Mouse (Mus musculus) limb, embryonic 15.5 days (tissue): ENCODE measurements around the gene Hnrnpf. TPM values are rescaled to one million over a fixed set of nuclear protein-coding genes. Genes with fewer than 3 reads are reported as not detected.

Experiments
- ATAC-seq: fragments of 200-750 bp; cut with Nextera tagmentation; 2 replicates; pipeline ENCODE4 v1.8.0; 2017; ENCODE audit warnings: low read depth, moderate TSS enrichment; ENCODE audit not compliant: insufficient number of reproducible peaks, low FRiP score, low TSS enrichment
- H3K27ac ChIP-seq: fragments of 300-500 bp; sonication (generic); 2 replicates; pipeline ENCODE4 v1.5.1; 2015; ENCODE audit warnings: moderate library complexity, mild to moderate bottlenecking, inconsistent platforms
- H3K27me3 ChIP-seq: fragments of 300-500 bp; sonication (generic); 2 replicates; pipeline ENCODE4 v1.6.1; 2015; ENCODE audit warnings: inconsistent platforms
- H3K36me3 ChIP-seq: fragments of 300-500 bp; sonication (generic); 2 replicates; pipeline ENCODE4 v1.6.1; 2015; ENCODE audit warnings: inconsistent platforms
- H3K4me1 ChIP-seq: fragments of 300-500 bp; sonication (generic); 2 replicates; pipeline ENCODE4 v1.6.1; 2015; ENCODE audit warnings: inconsistent platforms
- H3K4me2 ChIP-seq: fragments of 300-500 bp; sonication (generic); 2 replicates; pipeline ENCODE4 v1.6.1; 2015; ENCODE audit warnings: mild to moderate bottlenecking, inconsistent platforms
- H3K4me3 ChIP-seq: fragments of 300-500 bp; sonication (generic); 2 replicates; pipeline ENCODE4 v1.5.1; 2015; ENCODE audit warnings: mild to moderate bottlenecking, inconsistent platforms
- H3K9ac ChIP-seq: fragments of 300-500 bp; sonication (generic); 2 replicates; pipeline ENCODE4 v1.6.1; 2015; ENCODE audit warnings: inconsistent platforms
- H3K9me3 ChIP-seq: fragments of 300-500 bp; sonication (generic); 2 replicates; pipeline ENCODE4 v1.6.1; 2016; ENCODE audit warnings: inconsistent platforms
- WGBS: fragments of 180-500 bp; shearing (Covaris S2); methylation state at CpG from one replicate; pipeline ENCODE4 v1.1.7; 2015; 5-methylcytosine and 5-hydroxymethylcytosine counted together
- microRNA-seq: library from miRNA; unstranded; fragments of <30 nt; microRNA quantifications from one replicate; pipeline ENCODE4, GENCODE M21; 2016
- polyA plus RNA-seq: library from polyadenylated mRNA; unstranded; fragments of >200 nt; fragmentation: Nextera tagmentation; extraction: Ambion mirVana; gene quantifications from 2 replicates; pipeline ENCODE4 v1.2.1, GENCODE M21; 2015

Gene Hnrnpf
- polyA plus RNA-seq, 1 experiment from 2014 or later, result 627 TPM

DNA sequence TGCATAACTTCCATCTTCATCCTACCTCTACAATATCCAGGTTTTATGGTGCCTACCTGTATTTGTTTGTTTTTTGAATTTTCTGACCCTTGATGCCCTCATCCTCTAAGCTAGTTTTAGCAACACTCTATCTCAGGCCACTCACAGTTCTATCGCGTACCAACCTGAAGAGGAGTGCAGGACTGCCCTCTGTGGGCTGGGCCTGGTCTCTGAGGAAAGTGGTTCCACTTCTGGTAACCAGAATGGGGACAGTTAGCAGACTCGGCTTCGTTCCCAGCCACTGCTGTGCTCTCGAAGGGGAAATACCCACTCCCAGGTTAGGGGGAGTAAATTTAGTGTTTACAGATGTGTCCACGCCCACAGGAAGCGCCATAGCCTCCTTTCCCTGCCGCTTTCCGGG, 66.6 kb downstream of the Hnrnpf start:
- H3K4me1 ChIP-seq, result 0 out of 2 replicates have a peak, but pooled peaks cover 2% of the 10 kb centered on the region
- ATAC-seq, result no peak
- 23% methylated on average over 9 of the region's 9 CpGs for WGBS
- H3K4me2 ChIP-seq, result no peak overlapping the region
- H3K27me3 ChIP-seq, result no peaks in the 10 kb centered on the region
- no peaks in the 10 kb centered on the region for H3K36me3 ChIP-seq
- no peak overlapping the region for H3K4me3 ChIP-seq
- H3K9ac ChIP-seq, result no peak overlapping the region
- no peak overlapping the region for H3K27ac ChIP-seq
- H3K9me3 ChIP-seq, result no peaks in the 10 kb centered on the region

Small RNA genes within 50 kb of the gene (microRNA-seq; reads per million reads assigned to microRNA genes)
- gene Gm25535, result not detected

Other genes with a start within 250 kb of the Hnrnpf start
- 131 and 134 TPM in 2 replicates for gene Zfp637, start 59.1 kb upstream of the Hnrnpf start, polyA plus RNA-seq
- 9.7 and 11.0 TPM in 2 replicates for gene Zfp239, start 38.2 kb upstream of the Hnrnpf start, polyA plus RNA-seq
- gene Fxyd4, start 37.4 kb downstream of the Hnrnpf start, polyA plus RNA-seq, result 3.4 and 4.3 TPM in 2 replicates
- gene Rasgef1a, start 111.1 kb downstream of the Hnrnpf start, polyA plus RNA-seq, result 0.14 and 0.17 TPM in 2 replicates
- 19.3 and 19.9 TPM in 2 replicates for gene Csgalnact2, start 238.8 kb downstream of the Hnrnpf start, polyA plus RNA-seq